Comparison of ENCODE assay signal across 10 mouse cellular contexts in the genomic region with DNA sequence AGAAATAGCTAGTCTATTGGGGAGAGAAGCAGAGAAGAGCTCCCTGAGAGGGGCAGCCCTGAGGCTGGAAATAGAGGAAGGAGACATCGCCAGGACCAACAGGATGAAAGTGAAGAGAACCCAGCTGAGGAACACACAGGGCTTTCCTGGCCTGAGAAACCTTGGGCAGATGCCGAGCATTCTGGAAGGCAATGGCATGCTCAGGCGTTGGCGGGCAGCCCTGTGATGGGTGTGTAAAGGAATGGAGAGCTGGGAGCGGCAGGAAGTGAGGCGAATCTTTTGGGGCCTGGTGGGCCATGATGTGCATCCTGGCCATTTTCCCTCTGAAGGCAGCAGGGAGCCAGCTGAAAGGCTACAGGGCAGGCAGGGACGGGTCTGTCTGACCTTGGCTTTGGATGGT.
DNase-seq lines count a peak whose midpoint lies in the region; ATAC-seq and TF ChIP-seq lines count a peak whose summit lies in the region.
"Had no signal": no experiment of that assay in that cellular context is flagged by ENCODE, and none has a peak within 500 bp of the region (broad histone marks: within the 10 kb centered on the region; RNA-seq: fewer than 3 reads in every experiment).

No protein-coding gene starts in this region.

- TF ChIP-seq CTCF in forebrain, postnatal 0 days (IDR thresholded peaks at IDR 0.05; ENCODE audit: low read depth) = no peak

- H3K27me3 ChIP-seq in forebrain, postnatal 0 days (ENCODE audit: insufficient read depth, low read length) = no peaks in the 10 kb centered on the region

- H3K9ac ChIP-seq in forebrain, postnatal 0 days = no peak overlapping the region
- H3K9ac ChIP-seq: neural tube, embryonic 15.5 days had no signal

- H3K9me3 ChIP-seq in forebrain, postnatal 0 days (ENCODE audit: low read length) = no peaks in the 10 kb centered on the region
- H3K9me3 ChIP-seq: neural tube, embryonic 15.5 days had no signal

- 80% methylated on average over 7 of the region's 7 CpGs for WGBS in forebrain, postnatal 0 days

- no peaks in the 10 kb centered on the region for H3K4me1 ChIP-seq in forebrain, postnatal 0 days (ENCODE audit: insufficient read depth)
- H3K4me1 ChIP-seq: neural tube, embryonic 15.5 days had no signal

- no peak overlapping the region for H3K4me3 ChIP-seq in forebrain, postnatal 0 days (ENCODE audit: low read depth, low read length)
- H3K4me3 ChIP-seq: erythroblast, embryonic 14.5 days; neural tube, embryonic 15.5 days had no signal

- intact Hi-C loops in heart, postnatal 36 days (cut with DNase I) = no loop called here

- no peak for ATAC-seq in forebrain, postnatal 0 days

- no peak overlapping the region for H3K27ac ChIP-seq in forebrain, postnatal 0 days (ENCODE audit: low read depth, low read length)
- H3K27ac ChIP-seq: neural tube, embryonic 15.5 days had no signal

- no peaks in the 10 kb centered on the region for H3K36me3 ChIP-seq in forebrain, postnatal 0 days (ENCODE audit: insufficient read depth)
- H3K36me3 ChIP-seq: neural tube, embryonic 15.5 days had no signal

- DNase-seq in adrenal gland, postnatal 10 days = peak; percentile 39
- no peak for DNase-seq in adrenal gland, postnatal 4 days (ENCODE audit: low spot score in 2 of 2)
- peak; percentile 46 for DNase-seq in NIH3T3 (ENCODE audit: low read depth)
- DNase-seq in cerebellum, postnatal 25 days = peak; percentile 85 to 92
- DNase-seq in heart, postnatal 36 days = peak; percentile 55 to 57
- no peak for DNase-seq in spleen, postnatal 36 days (ENCODE audit: low spot score in 2 of 2)
- no peak for DNase-seq in forebrain, postnatal 0 days
- no peak for DNase-seq in left cerebral cortex, adult 11 months (ENCODE audit: low spot score)

- H3K4me2 ChIP-seq in forebrain, postnatal 0 days (ENCODE audit: low read depth) = no peak overlapping the region
- H3K4me2 ChIP-seq: neural tube, embryonic 15.5 days had no signal

Comparison
In these comparisons a context has a peak if more than half of its experiments do, and no peak if none do; other contexts are left out.
1. DNase-seq: peak in adrenal gland, postnatal 10 days (single experiment), NIH3T3 (single experiment), cerebellum, postnatal 25 days (2 of 2) and heart, postnatal 36 days (2 of 2); none in adrenal gland, postnatal 4 days (0 of 2), spleen, postnatal 36 days (0 of 2), forebrain, postnatal 0 days (single experiment) and left cerebral cortex, adult 11 months (single experiment).